Mouse (Mus musculus) adrenal gland, adult 8-10 months (tissue): Measurements from ENCODE around the gene Gm17657. TPM values are rescaled to one million over a fixed set of nuclear protein-coding genes. Genes with fewer than 3 reads are reported as not detected.
"Not testable (repeated sequence)": the region's sequence is repeated elsewhere in the genome, so short reads cannot be mapped to it uniquely, and the experiment has no call there.

Experiments
- DNase-seq: peaks from one replicate; pipeline ENCODE4 v3.0.0; 2022
- total RNA-seq, 4 experiments: library from RNA; stranded (reverse); gene quantifications; 2 replicates each; pipeline ENCODE4 v1.2.4; 2022

Gm17657 gene
- total RNA-seq, 4 experiments from 2014 or later, result not detected

GRCm38 (mm10) chr17:29545241-29545640, 4.2 kb downstream of the Gm17657 start:
- no peak for DNase-seq

DNA sequence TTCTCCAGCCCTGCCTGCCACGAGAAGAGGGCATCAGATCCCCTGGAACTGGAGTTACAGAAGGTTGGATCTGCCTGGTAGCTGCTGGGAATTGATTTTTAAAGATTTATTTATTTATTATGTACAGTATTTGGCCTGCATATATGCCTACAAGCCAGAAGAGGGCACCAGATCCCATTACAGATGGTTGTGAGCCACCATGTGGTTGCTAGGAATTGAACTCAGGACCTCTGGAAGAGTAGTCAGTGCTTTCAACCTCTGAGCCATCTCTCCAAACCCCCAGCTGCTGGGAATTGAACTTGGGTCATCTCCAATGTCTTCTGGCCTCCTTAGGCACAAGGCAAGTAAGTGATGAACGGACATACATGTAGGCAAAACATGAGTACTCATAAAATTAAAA, 5.4 kb downstream of the Gm17657 start:
- DNase-seq, result no peak

GRCm38 (mm10) chr17:29542831-29543690, 6.4 kb downstream of the Gm17657 start:
- DNase-seq, result no peak

- peak; percentile 92 for DNase-seq
Measured at GRCm38 (mm10) chr17:29541419-29541818, 8.0 kb downstream of the Gm17657 start.

GRCm38 (mm10) chr17:29540426-29540825, 9.0 kb downstream of the Gm17657 start:
- DNase-seq, result peak; percentile 40

DNA sequence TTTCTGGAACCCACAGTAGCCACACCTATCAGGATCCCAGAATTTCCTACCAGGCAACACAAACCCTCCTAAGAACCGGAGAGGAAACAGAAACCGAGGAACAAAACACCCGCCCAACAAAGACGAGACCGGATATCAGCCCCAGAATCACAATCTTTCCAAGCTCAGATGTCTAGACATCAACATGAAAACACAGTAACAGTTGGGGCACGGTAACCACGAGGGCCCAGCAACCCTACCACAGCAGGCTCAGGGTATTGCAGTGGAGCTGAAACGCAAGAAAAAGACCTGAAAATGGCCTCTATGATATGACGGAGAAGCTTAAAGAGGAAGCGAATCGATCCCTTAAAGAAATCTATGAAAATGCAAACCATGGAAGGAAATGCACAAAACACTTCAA, 15.6 kb downstream of the Gm17657 start:
- no peak for DNase-seq

GRCm38 (mm10) chr17:29531757-29532384, 17.6 kb downstream of the Gm17657 start:
- DNase-seq, result no peak

DNA sequence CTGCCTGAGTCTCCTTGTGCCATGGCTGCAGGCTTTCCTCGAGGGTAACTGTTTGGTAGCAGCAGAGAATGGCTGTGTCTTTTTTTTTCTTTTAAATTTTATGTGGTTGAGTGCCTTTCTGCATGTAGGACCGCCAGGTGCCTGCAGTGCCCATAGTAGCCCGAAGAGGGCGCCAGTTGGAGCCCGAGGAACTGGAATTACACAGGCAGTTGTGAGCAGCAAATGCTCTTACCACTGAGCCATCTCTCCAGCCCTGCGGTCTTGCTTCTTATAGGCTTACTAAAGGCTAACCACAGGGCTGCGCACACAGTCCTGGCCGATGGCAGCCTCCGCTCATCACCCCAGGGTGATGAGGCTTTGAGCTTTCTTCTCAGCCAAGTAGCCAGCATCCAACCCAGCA, 18.2 kb downstream of the Gm17657 start:
- DNase-seq, result no peak

- DNase-seq, result no peak
Measured at GRCm38 (mm10) chr17:29530508-29530907, 18.9 kb downstream of the Gm17657 start.

DNA sequence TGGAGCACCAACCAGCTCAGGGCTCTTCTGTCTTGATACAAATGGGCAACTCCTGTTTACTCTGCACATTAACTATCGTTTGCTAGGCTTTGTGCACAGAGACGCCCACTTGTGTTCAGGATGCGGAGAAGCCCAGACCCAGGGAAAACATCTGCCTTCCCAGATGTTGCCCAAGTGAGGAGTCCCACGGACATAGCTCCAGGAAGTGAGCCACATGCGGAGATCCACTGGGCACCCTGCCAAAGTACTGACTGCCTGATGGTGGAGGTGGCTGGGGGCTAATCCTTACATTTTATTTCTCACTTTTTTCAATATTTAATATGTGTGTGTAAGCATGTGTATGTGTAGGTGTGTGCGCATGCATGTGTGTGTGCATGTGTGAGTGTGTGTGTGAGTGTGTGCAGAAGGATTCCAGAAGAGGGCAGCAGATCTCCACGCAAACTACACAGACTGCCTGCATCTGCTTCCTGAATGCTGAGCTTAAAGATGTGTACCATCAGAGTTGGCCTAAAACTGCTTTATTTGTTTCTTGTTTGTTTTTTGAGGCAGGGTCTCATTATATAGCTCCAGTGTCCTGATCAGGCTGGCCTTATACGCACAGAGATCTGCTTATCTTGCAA, 20.8 kb downstream of the Gm17657 start:
- no peak for DNase-seq

- no peak for DNase-seq
Measured at GRCm38 (mm10) chr17:29525613-29526012, 23.8 kb downstream of the Gm17657 start.

DNA sequence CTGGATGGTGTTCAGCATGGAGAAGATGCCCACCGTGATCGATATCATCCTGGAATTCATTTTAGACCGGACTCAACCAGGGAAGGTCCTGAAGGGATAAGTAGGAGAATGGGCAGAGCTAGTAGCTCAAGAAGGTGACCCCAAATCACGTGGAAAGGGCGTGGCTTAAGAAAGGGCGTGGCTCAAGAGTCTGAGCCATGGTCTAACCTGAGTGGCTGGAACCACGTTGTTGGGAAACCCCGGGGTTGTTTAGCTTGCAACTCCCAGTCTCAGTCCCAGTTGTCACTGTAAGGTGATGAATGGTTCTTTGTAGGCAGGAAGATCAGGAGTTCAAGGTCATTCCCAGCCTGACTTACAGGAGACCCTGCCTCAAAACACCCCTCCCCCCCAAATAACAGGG, 29.7 kb downstream of the Gm17657 start:
- no peak for DNase-seq

GRCm38 (mm10) chr17:29518665-29519064, 30.8 kb downstream of the Gm17657 start:
- not testable (repeated sequence) for DNase-seq

DNA sequence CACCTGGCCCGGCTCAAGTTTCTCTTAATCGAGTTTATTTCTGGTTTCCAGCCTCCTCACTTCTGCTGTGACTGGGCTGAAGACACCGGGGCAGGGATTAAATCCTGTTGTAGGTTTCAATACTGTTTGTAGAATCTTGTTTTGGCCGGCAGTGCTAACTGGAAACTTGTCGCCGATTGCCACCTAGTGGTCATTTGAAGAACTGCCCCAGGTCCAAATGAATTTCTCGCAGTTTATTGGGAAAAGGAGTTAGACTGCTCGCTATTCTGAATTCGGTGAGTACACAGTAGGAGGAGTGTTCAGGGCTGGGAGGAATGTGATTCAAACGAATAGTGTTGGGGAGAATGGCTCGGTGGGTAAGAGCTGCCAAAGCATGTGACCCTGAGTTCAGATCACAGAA, 35.0 kb downstream of the Gm17657 start:
- peak; percentile 68 for DNase-seq

GRCm38 (mm10) chr17:29513044-29513730, 36.3 kb downstream of the Gm17657 start:
- DNase-seq, result peak; percentile 57

GRCm38 (mm10) chr17:29510691-29511090, 38.7 kb downstream of the Gm17657 start:
- DNase-seq, result no peak

DNA sequence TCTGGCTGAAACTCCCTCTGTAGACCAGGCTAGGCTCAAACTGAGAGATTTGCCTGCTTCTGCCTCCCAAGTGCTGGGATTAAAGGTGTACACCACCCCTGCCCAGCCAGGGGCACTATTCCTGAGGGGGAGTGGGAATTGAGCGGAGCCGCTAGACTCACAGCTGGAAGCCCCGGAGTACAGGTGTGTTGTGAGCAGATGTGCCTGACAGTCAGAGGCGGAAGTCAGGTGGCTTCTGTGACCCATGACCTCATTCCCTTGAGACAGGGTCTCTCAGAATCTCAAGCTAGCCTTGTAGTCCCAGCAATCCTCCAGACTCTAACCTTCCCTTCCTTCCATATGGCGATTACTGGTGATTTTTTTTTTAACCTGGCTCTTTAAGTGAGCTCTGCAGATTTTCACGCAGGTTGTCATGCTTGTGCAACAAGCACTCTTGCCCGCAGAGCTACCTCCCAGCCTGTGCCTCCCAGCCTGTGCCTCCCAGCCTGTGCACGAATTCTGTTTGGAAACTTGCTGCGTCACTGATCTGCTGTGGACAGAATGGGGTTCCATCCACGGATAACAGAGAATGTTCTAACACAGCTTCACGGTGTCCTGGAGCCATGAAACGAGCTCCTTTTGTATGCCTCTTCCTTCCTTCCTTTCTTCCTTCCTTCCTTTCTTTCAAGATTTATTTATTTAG, 40.4 kb downstream of the Gm17657 start:
- no peak for DNase-seq

- no peak for DNase-seq
Measured at GRCm38 (mm10) chr17:29503700-29504099, 45.7 kb downstream of the Gm17657 start.

DNA sequence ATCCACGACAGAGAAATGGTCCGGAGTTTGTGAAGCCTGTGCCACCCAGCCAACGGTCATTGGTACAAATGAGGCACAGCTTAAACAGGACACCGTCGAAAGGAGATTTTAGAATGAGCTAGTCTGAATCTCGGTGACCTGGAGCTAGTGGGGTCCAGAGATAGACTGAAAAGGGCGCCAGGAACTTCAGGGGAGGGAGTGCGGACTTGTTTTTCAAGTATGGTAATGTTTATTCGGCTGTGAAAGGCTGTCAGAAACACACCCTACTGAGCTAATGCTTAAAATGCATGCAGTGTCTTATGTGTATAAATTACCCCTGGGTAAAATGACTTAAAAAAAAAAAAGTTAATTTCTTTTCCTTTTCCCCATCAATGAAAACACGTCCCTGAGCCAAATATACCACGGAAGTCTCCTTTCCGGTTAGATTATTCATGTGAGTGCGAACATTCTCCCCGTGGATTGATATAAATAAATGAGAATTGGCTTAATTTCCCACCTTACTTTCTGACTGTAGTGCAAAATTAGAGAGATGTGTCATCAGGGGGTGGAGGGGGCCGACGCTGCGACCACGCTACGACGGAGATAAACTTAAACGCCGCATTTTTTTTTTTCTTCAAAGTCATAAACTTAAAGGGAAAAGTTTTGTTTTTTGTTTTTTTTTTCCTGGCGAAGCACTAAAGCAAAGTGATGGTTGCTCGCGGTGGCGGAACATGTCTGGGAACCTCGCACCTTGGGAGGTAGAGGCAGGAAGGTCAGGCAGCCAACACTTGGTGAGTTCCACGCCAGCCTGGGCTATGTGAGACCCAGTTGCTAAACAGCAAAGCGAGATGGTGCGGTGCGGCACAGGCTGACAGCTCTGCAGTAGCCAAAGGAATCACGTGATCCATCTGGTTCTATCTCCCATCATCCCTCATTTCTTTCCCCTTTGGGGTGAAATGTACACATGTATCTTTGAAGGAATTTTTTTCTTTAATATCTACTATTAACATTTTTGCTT, 46.5 kb downstream of the Gm17657 start:
- DNase-seq, result no peak

DNA sequence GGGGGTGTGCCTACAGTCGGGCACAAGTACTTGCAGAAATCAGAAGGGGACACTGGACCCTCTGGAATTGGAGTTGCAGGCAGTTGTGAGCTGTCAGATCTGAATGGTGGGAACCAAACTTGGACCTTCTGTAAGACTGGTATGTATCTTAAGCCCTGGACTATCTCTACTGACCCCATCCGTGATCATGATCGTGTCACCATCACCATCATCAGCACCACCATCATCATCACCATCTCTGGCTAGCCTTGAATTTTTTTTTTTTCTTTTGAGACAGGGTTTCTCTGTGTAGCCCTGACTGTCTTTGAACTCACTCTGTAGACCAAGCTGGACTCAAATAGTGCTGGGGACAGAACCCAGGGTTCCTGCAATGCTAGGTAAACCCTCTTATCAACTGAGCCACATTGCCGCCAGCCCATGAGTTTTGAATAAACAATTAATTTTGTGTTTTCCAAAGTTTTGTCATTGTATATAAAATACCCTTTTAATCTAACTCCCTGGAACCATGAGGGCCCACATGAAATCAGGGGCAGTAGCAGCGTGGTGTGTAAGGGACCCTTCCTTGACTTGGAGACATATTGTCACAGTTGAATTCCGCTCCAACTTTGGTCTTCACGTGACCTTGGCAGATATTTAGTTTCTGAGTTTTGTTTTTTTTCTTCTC, 47.3 kb downstream of the Gm17657 start:
- no peak for DNase-seq
